Mouse (Mus musculus) forebrain, embryonic 15.5 days (tissue): ENCODE measurements around the gene Znhit6. TPM values are rescaled to one million over a fixed set of nuclear protein-coding genes. Genes with fewer than 3 reads are reported as not detected.

ENCODE experiments used
- ATAC-seq: fragments of 200-750 bp; cut with Nextera tagmentation; replicated peaks from 2 replicates; pipeline ENCODE4 v1.8.0; 2017; ENCODE audit warnings: mild to moderate bottlenecking, moderate TSS enrichment, moderate library complexity
- H3K27ac ChIP-seq: fragments of 300-500 bp; sonication (generic); replicated peaks from 2 replicates; pipeline ENCODE4 v1.5.1; 2015; ENCODE audit warnings: mild to moderate bottlenecking, inconsistent platforms
- H3K27me3 ChIP-seq: fragments of 300-500 bp; sonication (generic); 2 replicates; pipeline ENCODE4 v1.6.1; 2015; ENCODE audit warnings: inconsistent platforms
- H3K36me3 ChIP-seq: fragments of 300-500 bp; sonication (generic); 2 replicates; pipeline ENCODE4 v1.6.1; 2015; ENCODE audit warnings: mild to moderate bottlenecking, inconsistent platforms
- H3K4me1 ChIP-seq: fragments of 300-500 bp; sonication (generic); 2 replicates; pipeline ENCODE4 v1.6.1; 2015; ENCODE audit warnings: inconsistent platforms
- H3K4me2 ChIP-seq: fragments of 300-500 bp; sonication (generic); replicated peaks from 2 replicates; pipeline ENCODE4 v1.6.1; 2015; ENCODE audit warnings: mild to moderate bottlenecking, inconsistent platforms
- H3K4me3 ChIP-seq: fragments of 300-500 bp; sonication (generic); 2 replicates; pipeline ENCODE4 v1.5.1; 2015; ENCODE audit warnings: mild to moderate bottlenecking, inconsistent platforms
- H3K9ac ChIP-seq: fragments of 300-500 bp; sonication (generic); replicated peaks from 2 replicates; pipeline ENCODE4 v1.6.1; 2015; ENCODE audit warnings: mild to moderate bottlenecking, inconsistent platforms
- H3K9me3 ChIP-seq: fragments of 300-500 bp; sonication (generic); 2 replicates; pipeline ENCODE4 v1.6.1; 2016; ENCODE audit warnings: inconsistent platforms
- WGBS: fragments of 180-500 bp; shearing (Covaris S2); methylation state at CpG from one replicate; pipeline ENCODE4 v1.1.7; 2015; ENCODE audit warnings: mixed read lengths; 5-methylcytosine and 5-hydroxymethylcytosine counted together
- polyA plus RNA-seq: library from polyadenylated mRNA; unstranded; fragments of >200 nt; fragmentation: Nextera tagmentation; extraction: Ambion mirVana; gene quantifications from 2 replicates; pipeline ENCODE4 v1.2.1, GENCODE M21; 2015

The Znhit6 gene
- polyA plus RNA-seq, 1 experiment from 2014 or later, result 27.8 TPM

- under 1% methylated on average over 49 of the region's 49 CpGs for WGBS
- Histone ChIP-seq H3K4me2 (peak overlapping the region; percentile 76), H3K4me1 (peaks cover 73% of the 10 kb centered on the region), H3K4me3 (peak overlapping the region; percentile 51), H3K36me3 (no peaks in the 10 kb centered on the region), H3K27me3 (peaks cover 8% of the 10 kb centered on the region), H3K9me3 (no peaks in the 10 kb centered on the region), H3K27ac (peak overlapping the region; percentile 69), H3K9ac (peak overlapping the region; percentile 60)
- 0 out of 2 replicates have a peak, but pooled peaks have one; percentile 15 for ATAC-seq
These were observed 73.2 kb downstream of the Znhit6 start for GRCm38 (mm10) chr3:145648991-145649851.

- under 1% methylated on average over 29 of the region's 29 CpGs for WGBS
- Histone ChIP-seq H3K4me3 (peak within 1 kb of the TSS; percentile 51), H3K27me3 (peaks cover 12% of the 10 kb centered on the region), H3K4me1 (peaks cover 73% of the 10 kb centered on the region), H3K27ac (peak within 1 kb of the TSS; percentile 69), H3K9me3 (no peaks in the 10 kb centered on the region), H3K36me3 (no peaks in the 10 kb centered on the region), H3K9ac (peak within 1 kb of the TSS; percentile 60), H3K4me2 (peak within 1 kb of the TSS; percentile 76)
- peak; percentile 65 for ATAC-seq
These were observed 73.8 kb downstream of the Znhit6 start, which contains the start of gene Ccn1 for GRCm38 (mm10) chr3:145649852-145650202. TSS of gene Ccn1 (minus strand) at chr3:145649981.

- Histone ChIP-seq H3K9ac (no peak overlapping the region), H3K4me3 (peak overlapping the region; percentile 51), H3K27me3 (peaks cover 12% of the 10 kb centered on the region), H3K27ac (peak overlapping the region; percentile 36; the same call in 1 of the 2 replicates), H3K4me1 (peaks cover 73% of the 10 kb centered on the region), H3K4me2 (peak overlapping the region; percentile 76), H3K36me3 (no peaks in the 10 kb centered on the region), H3K9me3 (no peaks in the 10 kb centered on the region)
- WGBS, result under 1% methylated on average over 18 of the region's 18 CpGs
- ATAC-seq, result 0 out of 2 replicates have a peak, but pooled peaks have one; percentile 0
These were observed 74.5 kb downstream of the Znhit6 start for GRCm38 (mm10) chr3:145650298-145651011.

- 4% methylated on average over 18 of the region's 19 CpGs for WGBS
- peaks cover 12% of the 10 kb centered on the region for H3K27me3 ChIP-seq
- H3K4me1 ChIP-seq, result peaks cover 68% of the 10 kb centered on the region
- peak overlapping the region; percentile 76 for H3K4me2 ChIP-seq
- peak overlapping the region; percentile 51; the same call in 1 of the 2 replicates for H3K4me3 ChIP-seq
- H3K9me3 ChIP-seq, result no peaks in the 10 kb centered on the region
- H3K36me3 ChIP-seq, result no peaks in the 10 kb centered on the region
- no peak overlapping the region for H3K9ac ChIP-seq
- peak; percentile 15; the same call in 1 of the 2 replicates for ATAC-seq
- H3K27ac ChIP-seq, result peak overlapping the region; percentile 36
These were observed 75.3 kb downstream of the Znhit6 start for GRCm38 (mm10) chr3:145651029-145651977.

GRCm38 (mm10) chr3:145651978-145652321 is 75.9 kb downstream of the Znhit6 start:
- Histone ChIP-seq H3K36me3 (no peaks in the 10 kb centered on the region), H3K9me3 (no peaks in the 10 kb centered on the region), H3K4me3 (0 out of 2 replicates have a peak overlapping the region, but pooled peaks have one; percentile 1), H3K4me1 (peaks cover 66% of the 10 kb centered on the region), H3K27me3 (peaks cover 12% of the 10 kb centered on the region), H3K4me2 (peak overlapping the region; percentile 76), H3K27ac (no peak overlapping the region), H3K9ac (no peak overlapping the region)
- ATAC-seq, result no peak
- WGBS, result 6% methylated on average over 10 of the region's 10 CpGs

GRCm38 (mm10) chr3:145652322-145653131 is 76.5 kb downstream of the Znhit6 start:
- Histone ChIP-seq H3K27me3 (peaks cover 12% of the 10 kb centered on the region), H3K9me3 (no peaks in the 10 kb centered on the region), H3K27ac (no peak overlapping the region), H3K4me1 (peaks cover 62% of the 10 kb centered on the region), H3K4me3 (peak overlapping the region; percentile 40), H3K9ac (peak overlapping the region; percentile 48; the same call in 1 of the 2 replicates), H3K4me2 (peak overlapping the region; percentile 76), H3K36me3 (no peaks in the 10 kb centered on the region)
- ATAC-seq, result no peak
- WGBS, result 13% methylated on average over 20 of the region's 20 CpGs

- Histone ChIP-seq H3K9me3 (no peaks in the 10 kb centered on the region), H3K27ac (no peak overlapping the region), H3K4me2 (peak overlapping the region; percentile 76), H3K4me1 (peaks cover 53% of the 10 kb centered on the region), H3K4me3 (peak overlapping the region; percentile 40), H3K36me3 (no peaks in the 10 kb centered on the region), H3K9ac (peak overlapping the region; percentile 48), H3K27me3 (peaks cover 7% of the 10 kb centered on the region)
- WGBS, result 2% methylated on average over 53 of the region's 53 CpGs
- ATAC-seq, result peak; percentile 12
These were observed 77.4 kb downstream of the Znhit6 start for GRCm38 (mm10) chr3:145653191-145653940.

GRCm38 (mm10) chr3:145654028-145654427 is 78.0 kb downstream of the Znhit6 start:
- ATAC-seq, result no peak
- H3K4me1 ChIP-seq, result peaks cover 48% of the 10 kb centered on the region
- no peak overlapping the region for H3K27ac ChIP-seq
- WGBS, result 72% methylated on average over 9 of the region's 9 CpGs
- H3K4me2 ChIP-seq, result no peak overlapping the region
- no peak overlapping the region for H3K4me3 ChIP-seq
- no peaks in the 10 kb centered on the region for H3K36me3 ChIP-seq
- H3K27me3 ChIP-seq, result 0 out of 2 replicates have a peak, but pooled peaks cover 4% of the 10 kb centered on the region
- H3K9ac ChIP-seq, result no peak overlapping the region
- H3K9me3 ChIP-seq, result no peaks in the 10 kb centered on the region
